Mouse (Mus musculus) fibroblast of lung, adult 2 months (primary cell): ENCODE data around the gene 4930539E08Rik.

Source experiments
- DNase-seq: peaks from one replicate; pipeline ENCODE4 v3.0.0-alpha.2; 2011; ENCODE audit warnings: low read depth

The 4930539E08Rik gene

GRCm38 (mm10) chr17:28915060-28915628 lies at the start of gene 4930539E08Rik:
Gene 4930539E08Rik (minus strand): TSS chr17:28915324.
- DNase-seq: no peak

- no peak for DNase-seq
Observed at GRCm38 (mm10) chr17:28961596-28961995, 46.5 kb upstream of the 4930539E08Rik start.

GRCm38 (mm10) chr17:28960597-28960996 lies 45.5 kb upstream of the 4930539E08Rik start:
- DNase-seq: no peak

- DNase-seq: no peak
Observed at GRCm38 (mm10) chr17:28954416-28954815, 39.3 kb upstream of the 4930539E08Rik start.

- DNase-seq: peak; percentile 11
Observed at GRCm38 (mm10) chr17:28953251-28953650, 38.1 kb upstream of the 4930539E08Rik start.

GRCm38 (mm10) chr17:28951831-28952799 lies 37.0 kb upstream of the 4930539E08Rik start, which contains the start of gene Kctd20:
Gene Kctd20 (plus strand): TSS chr17:28951950.
- DNase-seq: peak; percentile 61

- DNase-seq: no peak
Observed at GRCm38 (mm10) chr17:28950751-28951150, 35.6 kb upstream of the 4930539E08Rik start.

GRCm38 (mm10) chr17:28948661-28949060 lies 33.5 kb upstream of the 4930539E08Rik start:
- DNase-seq: no peak

- no peak for DNase-seq
Observed at GRCm38 (mm10) chr17:28947011-28947939, 32.2 kb upstream of the 4930539E08Rik start.

GRCm38 (mm10) chr17:28944481-28944880 lies 29.4 kb upstream of the 4930539E08Rik start:
- DNase-seq: no peak

GRCm38 (mm10) chr17:28943740-28944139 lies 28.6 kb upstream of the 4930539E08Rik start, which contains the start of gene Pxt1:
Gene Pxt1 (minus strand): TSS chr17:28943840.
- DNase-seq: no peak

- DNase-seq: no peak
Observed at GRCm38 (mm10) chr17:28942101-28942500, 27.0 kb upstream of the 4930539E08Rik start.

GRCm38 (mm10) chr17:28940776-28941555 lies 25.8 kb upstream of the 4930539E08Rik start:
- no peak for DNase-seq

- DNase-seq: no peak
Observed at GRCm38 (mm10) chr17:28936622-28937345, 21.7 kb upstream of the 4930539E08Rik start.

GRCm38 (mm10) chr17:28936133-28936532 lies 21.0 kb upstream of the 4930539E08Rik start:
- DNase-seq: no peak

GRCm38 (mm10) chr17:28934120-28934916 lies 19.2 kb upstream of the 4930539E08Rik start:
- DNase-seq: no peak

GRCm38 (mm10) chr17:28932274-28932673 lies 17.1 kb upstream of the 4930539E08Rik start:
- DNase-seq: no peak

GRCm38 (mm10) chr17:28931436-28932211 lies 16.5 kb upstream of the 4930539E08Rik start:
- DNase-seq: no peak
